Comparison of ENCODE assay signal across 8 mouse cellular contexts in genomic region chr19:57452492-57453217, GRCm38 (mm10). TPM values are rescaled to one million over a fixed set of nuclear protein-coding genes. Genes with fewer than 3 reads are reported as not detected.
A peak's percentile ranks its signal among the peaks of the same experiment; 100 is the strongest.
DNase-seq lines count a peak whose midpoint lies in the region; ATAC-seq lines count a peak whose summit lies in the region.

Trub1 (plus strand) TSS chr19:57452912.

- DNase-seq in adrenal gland, adult (ENCODE audit: inconsistent age in 2 of 2, low spot score in 1 of 2), result peak; percentile 85 to 95
- peak; percentile 96 for DNase-seq in embryo, embryonic 10 days (ENCODE audit: low spot score)
- peak; percentile 74 for DNase-seq in gastrocnemius, postnatal 10 days
- peak; percentile 87 for DNase-seq in induced T-regulatory cell, adult 2 months (ENCODE audit: low read depth)
- DNase-seq in left cerebral cortex, adult 9 months (ENCODE audit: low spot score in 2 of 2), result peak; percentile 53 to 85
- peak; percentile 65 for DNase-seq in right cerebral cortex, postnatal 14 days
- DNase-seq in yolk sac, embryonic 10.5 days (ENCODE audit: low spot score), result peak; percentile 85

- ATAC-seq in megakaryocyte progenitor cell, adult 5-6 weeks (replicated peaks; ENCODE audit: poor library complexity), result peak; percentile 98

RNA-seq across cellular contexts. Expression of gene Trub1, which starts in this region (rescaled TPM):
- 10 to 100 TPM in 1 of 2 experiments, 1 to 10 TPM in 1; 8.0 to 10.8 TPM for total RNA-seq in gastrocnemius, postnatal 10 days (2021)
- total RNA-seq in megakaryocyte progenitor cell, adult 5-6 weeks (2015), result 11.7 and 15.3 TPM in 2 replicates
- total RNA-seq in megakaryocyte progenitor cell, adult 5-6 weeks (2017), result 13.1 and 20.9 TPM in 2 replicates

Comparison
In these comparisons a context has a peak if more than half of its experiments do, and no peak if none do; other contexts are left out.
1. Peak in every context shown above with its lines: DNase-seq and ATAC-seq.